Mouse (Mus musculus) testis, adult 2 months (tissue): ENCODE results near the gene Zwint. TPM values are rescaled to one million over a fixed set of nuclear protein-coding genes. Genes with fewer than 3 reads are reported as not detected.

Source experiments
- H3K27ac ChIP-seq: fragments of 200-500 bp; 2 replicates; pipeline ENCODE4 v1.5.1; 2012; ENCODE audit warnings: low read depth, low read length; ENCODE audit not compliant: control insufficient read depth, insufficient read depth
- H3K27me3 ChIP-seq: fragments of 200-500 bp; 2 replicates; pipeline ENCODE4 v1.6.1; 2012; ENCODE audit warnings: mild to moderate bottlenecking, low read length, moderate library complexity; ENCODE audit not compliant: control insufficient read depth, insufficient read depth
- H3K36me3 ChIP-seq: fragments of 200-500 bp; 2 replicates; pipeline ENCODE4 v1.6.1; 2012; ENCODE audit warnings: mild to moderate bottlenecking, low read length; ENCODE audit not compliant: control insufficient read depth, insufficient read depth
- H3K4me1 ChIP-seq: fragments of 200-500 bp; 2 replicates; pipeline ENCODE4 v1.6.1; 2012; ENCODE audit warnings: low read length; ENCODE audit not compliant: control insufficient read depth, insufficient read depth
- H3K4me3 ChIP-seq: fragments of 200-500 bp; 2 replicates; pipeline ENCODE4 v1.5.1; 2012; ENCODE audit warnings: low read depth, mild to moderate bottlenecking, low read length, moderate library complexity, mixed read lengths; ENCODE audit not compliant: control insufficient read depth
- CTCF ChIP-seq: fragments of 200-500 bp; IDR thresholded peaks from 2 replicates; pipeline ENCODE4 v1.5.1; 2012; ENCODE audit warnings: low read depth, mild to moderate bottlenecking, inconsistent platforms, low read length, moderate library complexity; ENCODE audit not compliant: control insufficient read depth, insufficient read depth, insufficient replicate concordance
- POLR2A ChIP-seq: fragments of 200-500 bp; IDR thresholded peaks from 2 replicates; pipeline ENCODE4 v1.6.1; 2012; ENCODE audit warnings: low read depth, mild to moderate bottlenecking, inconsistent platforms, low read length, moderate library complexity; ENCODE audit not compliant: control insufficient read depth
- polyA plus RNA-seq: library from polyadenylated mRNA; depleted of rRNA; stranded (reverse); fragments of >200 nt; gene quantifications from 2 replicates; pipeline ENCODE4 v1.2.3, GENCODE M21; 2012

The Zwint gene
- polyA plus RNA-seq, 1 experiment, result 52.8 TPM

DNA sequence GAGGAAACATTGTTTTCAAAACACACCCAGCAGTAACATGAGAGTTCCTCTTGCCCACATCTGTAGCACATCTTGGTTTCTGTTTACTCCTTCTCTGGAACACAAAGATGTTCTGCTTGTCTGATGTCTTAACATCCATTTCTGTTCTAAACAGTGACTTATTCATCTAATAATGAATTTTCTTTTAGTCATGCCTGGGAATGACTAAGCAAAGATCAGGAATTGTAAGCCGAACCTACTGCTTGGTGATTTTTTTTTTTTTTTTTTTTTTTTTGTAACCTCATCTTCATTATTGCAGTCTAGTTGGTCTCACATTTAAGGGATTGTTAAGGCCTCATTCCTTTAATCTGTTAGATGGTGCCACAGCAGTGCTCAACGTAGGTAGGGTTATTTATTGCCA, 848 bp upstream of the Zwint start:
- Histone ChIP-seq H3K27me3 (no peaks in the 10 kb centered on the region), H3K27ac (peak overlapping the region; percentile 93), H3K36me3 (peaks cover 2% of the 10 kb centered on the region), H3K4me1 (peaks cover 10% of the 10 kb centered on the region), H3K4me3 (peak overlapping the region; percentile 100; the same call in 1 of the 2 replicates)
- TF ChIP-seq POLR2A, result no peak
- no peak for TF ChIP-seq CTCF

- H3K27ac ChIP-seq, result peak overlapping the region; percentile 96
- peaks cover 2% of the 10 kb centered on the region for H3K36me3 ChIP-seq
- H3K27me3 ChIP-seq, result no peaks in the 10 kb centered on the region
- peak overlapping the region; percentile 100 for H3K4me3 ChIP-seq
- peaks cover 10% of the 10 kb centered on the region for H3K4me1 ChIP-seq
- TF ChIP-seq POLR2A, result no peak
- no peak for TF ChIP-seq CTCF
These were observed 418 bp downstream of the Zwint start for GRCm38 (mm10) chr10:72655017-72655509.

DNA sequence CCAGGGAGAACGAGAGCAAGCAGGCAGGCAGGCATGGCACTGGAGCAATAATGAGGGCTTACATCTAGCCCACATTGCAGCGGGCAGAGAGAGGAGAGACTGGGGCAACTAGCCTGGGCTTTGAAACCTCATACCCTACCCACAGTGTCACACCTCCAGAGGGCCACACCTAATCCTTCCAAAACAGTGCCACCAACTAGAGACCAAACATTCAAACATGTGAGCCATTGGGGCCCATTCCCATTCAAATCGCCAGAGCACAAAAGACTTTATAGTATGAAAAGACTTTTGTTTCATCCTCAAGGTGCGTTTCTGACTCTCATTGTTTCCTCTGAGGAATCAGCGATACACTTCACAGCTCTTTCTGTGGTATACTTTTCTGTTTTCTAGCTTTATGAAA, 4.6 kb downstream of the Zwint start:
- no peaks in the 10 kb centered on the region for H3K27me3 ChIP-seq
- TF ChIP-seq POLR2A, result no peak
- TF ChIP-seq CTCF, result no peak
- no peak overlapping the region for H3K4me3 ChIP-seq
- peaks cover 2% of the 10 kb centered on the region for H3K36me3 ChIP-seq
- H3K4me1 ChIP-seq, result peaks cover 7% of the 10 kb centered on the region
- no peak overlapping the region for H3K27ac ChIP-seq

- Histone ChIP-seq H3K4me1 (peaks cover 6% of the 10 kb centered on the region), H3K27ac (no peak overlapping the region)
These were observed 5.7 kb downstream of the Zwint start for GRCm38 (mm10) chr10:72660350-72660749.

GRCm38 (mm10) chr10:72667856-72668255, 13.2 kb downstream of the Zwint start:
- no peaks in the 10 kb centered on the region for H3K27me3 ChIP-seq
- TF ChIP-seq CTCF (no peak), POLR2A (no peak)
- H3K4me3 ChIP-seq, result no peak overlapping the region
- H3K4me1 ChIP-seq, result no peaks in the 10 kb centered on the region
- no peaks in the 10 kb centered on the region for H3K36me3 ChIP-seq
- H3K27ac ChIP-seq, result no peak overlapping the region

More at GRCm38 (mm10) chr10:72660350-72660749, 5.7 kb downstream of the Zwint start:
- no peak overlapping the region for H3K4me3 ChIP-seq
- peaks cover 2% of the 10 kb centered on the region for H3K36me3 ChIP-seq
- H3K27me3 ChIP-seq, result no peaks in the 10 kb centered on the region
- TF ChIP-seq CTCF, result no peak
- no peak for TF ChIP-seq POLR2A

DNA sequence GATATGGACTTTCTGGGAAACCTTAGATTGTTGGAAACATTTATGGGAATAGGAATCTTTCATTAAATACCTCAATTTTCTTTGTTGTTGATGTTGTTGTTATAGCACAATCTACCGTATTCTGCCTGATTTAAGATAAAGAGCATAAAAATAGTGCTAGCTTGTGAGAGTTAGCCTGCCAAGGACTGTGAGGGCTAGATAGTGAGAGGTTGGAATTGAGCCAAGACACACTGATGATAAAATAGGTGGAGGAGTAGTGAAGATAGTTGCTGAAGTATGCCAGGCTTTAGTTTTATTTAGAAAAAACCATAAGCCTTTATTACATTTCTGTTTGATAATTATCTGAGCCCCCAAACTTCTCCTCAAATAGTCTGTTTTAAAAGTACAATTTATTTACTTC, 14.4 kb downstream of the Zwint start:
- no peaks in the 10 kb centered on the region for H3K4me1 ChIP-seq
- TF ChIP-seq CTCF (no peak), POLR2A (no peak)
- H3K27ac ChIP-seq, result no peak overlapping the region
- H3K27me3 ChIP-seq, result no peaks in the 10 kb centered on the region
- no peaks in the 10 kb centered on the region for H3K36me3 ChIP-seq
- no peak overlapping the region for H3K4me3 ChIP-seq

DNA sequence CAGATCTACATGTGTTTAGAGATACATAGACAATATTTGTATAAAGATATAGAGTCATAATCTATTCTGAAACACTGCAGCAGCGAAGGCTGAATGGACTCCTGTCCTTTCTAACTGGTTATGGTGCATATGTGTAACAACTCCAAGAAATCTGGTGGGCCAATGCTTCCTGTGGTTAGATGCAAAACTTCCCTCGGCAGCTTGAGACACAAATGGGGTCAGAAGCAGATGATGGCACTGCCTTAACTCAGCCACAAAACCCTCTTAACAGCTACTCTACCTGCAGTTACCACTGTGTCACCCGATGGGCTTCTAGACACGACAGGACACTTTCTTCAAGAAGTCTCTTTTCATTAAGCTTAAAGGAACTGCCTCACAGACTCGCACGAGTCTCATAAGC, 21.3 kb downstream of the Zwint start:
- no peak overlapping the region for H3K4me3 ChIP-seq
- H3K27me3 ChIP-seq, result no peaks in the 10 kb centered on the region
- TF ChIP-seq CTCF, result no peak
- no peak for TF ChIP-seq POLR2A
- no peaks in the 10 kb centered on the region; the same call in 1 of the 2 replicates for H3K36me3 ChIP-seq
- H3K27ac ChIP-seq, result no peak overlapping the region
- H3K4me1 ChIP-seq, result no peaks in the 10 kb centered on the region
